Comparison of ENCODE assay signal across 8 mouse cellular contexts in the genomic region with DNA sequence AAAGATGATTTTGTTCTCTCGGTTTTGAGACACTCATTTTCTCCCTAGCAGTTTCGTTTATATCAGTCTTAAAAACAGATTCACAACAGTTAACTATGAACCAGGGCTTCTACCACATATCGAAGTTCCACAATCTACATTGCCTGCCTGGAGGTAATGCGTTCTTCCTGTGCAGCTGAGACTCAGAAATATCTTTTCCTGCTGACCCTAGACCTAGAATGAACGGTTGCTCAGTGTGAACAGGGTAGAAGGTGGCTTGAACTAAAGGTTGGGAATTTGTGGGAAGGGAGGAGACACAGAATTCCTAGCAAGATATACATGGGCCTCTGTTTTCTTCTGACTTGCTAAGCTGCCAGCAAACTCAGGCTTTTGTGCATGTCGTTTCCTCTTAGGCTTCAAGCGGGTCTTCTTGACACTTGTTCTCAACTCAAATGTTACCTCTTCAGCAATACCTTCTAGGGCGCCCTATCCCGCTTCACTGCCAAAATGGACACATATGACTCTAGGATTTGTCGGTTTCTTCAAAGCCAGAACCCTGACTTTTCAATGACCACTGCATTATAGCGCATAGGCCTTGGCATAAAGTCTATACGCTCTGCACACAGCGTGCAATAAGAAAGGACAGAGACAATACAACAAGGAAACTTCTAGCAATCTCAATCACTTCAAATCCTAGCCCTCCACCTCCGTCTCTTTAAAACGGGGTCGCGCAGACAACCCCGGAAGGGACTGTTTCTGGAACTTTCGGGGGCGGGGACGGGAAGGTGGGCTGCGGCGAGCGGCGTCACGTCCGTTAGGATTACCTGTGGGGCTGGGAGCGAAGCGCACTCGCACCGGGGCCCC. TPM values are rescaled to one million over a fixed set of nuclear protein-coding genes. Genes with fewer than 3 reads are reported as not detected.
DNase-seq lines count a peak whose midpoint lies in the region; ATAC-seq and TF ChIP-seq lines count a peak whose summit lies in the region.

No protein-coding gene starts in this region.

- 13% methylated on average over 31 of the region's 31 CpGs for WGBS in lung, embryonic 14.5 days
- 21% methylated on average over 31 of the region's 31 CpGs for WGBS in hindbrain, embryonic 11.5 days

- H3K9me3 ChIP-seq in lung, embryonic 14.5 days (ENCODE audit: low read depth, low read length): no peaks in the 10 kb centered on the region
- H3K9me3 ChIP-seq in hindbrain, embryonic 11.5 days (ENCODE audit: control insufficient read depth, low read length): no peaks in the 10 kb centered on the region

- H3K36me3 ChIP-seq in lung, embryonic 14.5 days (ENCODE audit: insufficient read depth): peaks cover 37% of the 10 kb centered on the region
- peaks cover 3% of the 10 kb centered on the region; the same call in 1 of the 2 replicates for H3K36me3 ChIP-seq in hindbrain, embryonic 11.5 days (ENCODE audit: control insufficient read depth, insufficient read depth, low read length)

- DNase-seq in lung, embryonic 14.5 days: no peak
- DNase-seq in lung, postnatal 36 days: no peak
- no peak for DNase-seq in hindbrain, embryonic 11.5 days (ENCODE audit: low spot score)
- DNase-seq in adrenal gland, postnatal 4 days (ENCODE audit: low spot score in 2 of 2): no peak
- no peak for DNase-seq in cerebellum, adult 8-10 months
- DNase-seq in frontal cortex, postnatal 14 days (ENCODE audit: low spot score in 2 of 2): no peak

- H3K4me3 ChIP-seq in lung, embryonic 14.5 days (ENCODE audit: low read depth, low read length): peak overlapping the region; percentile 100
- H3K4me3 ChIP-seq in bone marrow macrophage, adult 2 months (ENCODE audit: insufficient read depth, low read length): peak overlapping the region; percentile 99
- H3K4me3 ChIP-seq in hindbrain, embryonic 11.5 days (ENCODE audit: low read depth, low read length): peak overlapping the region; percentile 99

- no peak; the same call in 1 of the 2 replicates for ATAC-seq in lung, embryonic 14.5 days (ENCODE audit: insufficient read depth)
- ATAC-seq in hindbrain, embryonic 11.5 days (ENCODE audit: low FRiP score): no peak
- ATAC-seq in megakaryocyte-erythroid progenitor cell, adult 5-6 weeks (replicated peaks; ENCODE audit: low FRiP score, low TSS enrichment, poor library complexity, severe bottlenecking): peak; percentile 2; the same call in 1 of the 2 replicates

- peak overlapping the region; percentile 94 for H3K27ac ChIP-seq in lung, embryonic 14.5 days (ENCODE audit: low read depth)
- peak overlapping the region; percentile 80 for H3K27ac ChIP-seq in bone marrow macrophage, adult 2 months (ENCODE audit: insufficient read depth, low read depth, low read length)
- H3K27ac ChIP-seq in hindbrain, embryonic 11.5 days (ENCODE audit: low read depth, low read length): peak overlapping the region; percentile 91

- H3K9ac ChIP-seq in lung, embryonic 14.5 days: peak overlapping the region; percentile 93
- peak overlapping the region; percentile 97 for H3K9ac ChIP-seq in hindbrain, embryonic 11.5 days (ENCODE audit: low read depth, low read length)

- peak overlapping the region; percentile 91 for H3K4me2 ChIP-seq in lung, embryonic 14.5 days
- H3K4me2 ChIP-seq in hindbrain, embryonic 11.5 days (replicated peaks; ENCODE audit: low read depth, low read length): peak overlapping the region; percentile 80

- 0 out of 2 replicates have a peak, but pooled peaks cover 4% of the 10 kb centered on the region for H3K4me1 ChIP-seq in lung, embryonic 14.5 days (ENCODE audit: insufficient read depth)
- peaks cover 36% of the 10 kb centered on the region for H3K4me1 ChIP-seq in bone marrow macrophage, adult 2 months (ENCODE audit: control insufficient read depth, insufficient read depth, low read length)
- H3K4me1 ChIP-seq in hindbrain, embryonic 11.5 days (replicated peaks; ENCODE audit: control insufficient read depth, insufficient read depth, low read length): no peaks in the 10 kb centered on the region

- TF ChIP-seq CTCF in lung, embryonic 14.5 days (IDR thresholded peaks at IDR 0.05; ENCODE audit: low read depth): no peak
- no peak for TF ChIP-seq CTCF in bone marrow macrophage, adult 2 months (IDR thresholded peaks at IDR 0.05; ENCODE audit: low read depth, low read length)

- H3K27me3 ChIP-seq in lung, embryonic 14.5 days (ENCODE audit: insufficient read depth, low read length): no peaks in the 10 kb centered on the region
- H3K27me3 ChIP-seq in hindbrain, embryonic 11.5 days (ENCODE audit: control insufficient read depth, insufficient read depth, low read length): no peaks in the 10 kb centered on the region

- TF ChIP-seq POLR2A in bone marrow macrophage, adult 2 months (IDR thresholded peaks at IDR 0.05; ENCODE audit: borderline replicate concordance, low read depth, low read length): no peak

RNA-seq across cellular contexts. Expression of gene Ubfd1, which starts 0.7 kb away (rescaled TPM):
- 80.8 and 83.1 TPM in 2 replicates for polyA plus RNA-seq in lung, embryonic 14.5 days (2014; fragmentation: Nextera tagmentation; extraction: Ambion mirVana)
- 27.9 and 29.7 TPM in 2 replicates for polyA plus RNA-seq in bone marrow macrophage, adult 2 months (2012; ENCODE audit: insufficient read depth, insufficient read length, missing spikeins)
- 94.1 and 94.5 TPM in 2 replicates for polyA plus RNA-seq in hindbrain, embryonic 11.5 days (2014; fragmentation: Nextera tagmentation; extraction: Ambion mirVana)
- total RNA-seq in megakaryocyte-erythroid progenitor cell, adult 5-6 weeks (2014; fragmentation: Nextera tagmentation): 37.7 and 39.4 TPM in 2 replicates
- 30.4 and 44.2 TPM in 2 replicates for total RNA-seq in megakaryocyte-erythroid progenitor cell, adult 5-6 weeks (2017)
- total RNA-seq in adrenal gland, postnatal 4 days (2021): 10 to 100 TPM; 51.0 to 53.7 TPM

RNA-seq across cellular contexts. Expression of gene Ears2, which starts 0.7 kb away (rescaled TPM):
- polyA plus RNA-seq in lung, embryonic 14.5 days (2014; fragmentation: Nextera tagmentation; extraction: Ambion mirVana): 16.5 and 17.5 TPM in 2 replicates
- 1.5 and 2.1 TPM in 2 replicates for polyA plus RNA-seq in bone marrow macrophage, adult 2 months (2012; ENCODE audit: insufficient read depth, insufficient read length, missing spikeins)
- 14.5 TPM in 2 replicates for polyA plus RNA-seq in hindbrain, embryonic 11.5 days (2014; fragmentation: Nextera tagmentation; extraction: Ambion mirVana)
- 10.0 and 10.3 TPM in 2 replicates for total RNA-seq in megakaryocyte-erythroid progenitor cell, adult 5-6 weeks (2014; fragmentation: Nextera tagmentation)
- total RNA-seq in megakaryocyte-erythroid progenitor cell, adult 5-6 weeks (2017): 7.1 and 8.9 TPM in 2 replicates
- total RNA-seq in adrenal gland, postnatal 4 days (2021): 10 to 100 TPM; 20.5 to 20.8 TPM

RNA-seq across cellular contexts. Expression of gene Ndufab1, which starts 35.4 kb away (rescaled TPM):
- polyA plus RNA-seq in lung, embryonic 14.5 days (2014; fragmentation: Nextera tagmentation; extraction: Ambion mirVana): 620 and 633 TPM in 2 replicates
- 96.8 and 102 TPM in 2 replicates for polyA plus RNA-seq in bone marrow macrophage, adult 2 months (2012; ENCODE audit: insufficient read depth, insufficient read length, missing spikeins)
- 649 and 690 TPM in 2 replicates for polyA plus RNA-seq in hindbrain, embryonic 11.5 days (2014; fragmentation: Nextera tagmentation; extraction: Ambion mirVana)
- 337 and 365 TPM in 2 replicates for total RNA-seq in megakaryocyte-erythroid progenitor cell, adult 5-6 weeks (2014; fragmentation: Nextera tagmentation)
- 59.5 and 174 TPM in 2 replicates for total RNA-seq in megakaryocyte-erythroid progenitor cell, adult 5-6 weeks (2017)
- total RNA-seq in adrenal gland, postnatal 4 days (2021): 100 to 1,000 TPM; 367 to 408 TPM

RNA-seq across cellular contexts. Expression of gene Gga2, which starts 45.3 kb away (rescaled TPM):
- 73.2 and 76.8 TPM in 2 replicates for polyA plus RNA-seq in lung, embryonic 14.5 days (2014; fragmentation: Nextera tagmentation; extraction: Ambion mirVana)
- 28.4 and 30.2 TPM in 2 replicates for polyA plus RNA-seq in bone marrow macrophage, adult 2 months (2012; ENCODE audit: insufficient read depth, insufficient read length, missing spikeins)
- polyA plus RNA-seq in hindbrain, embryonic 11.5 days (2014; fragmentation: Nextera tagmentation; extraction: Ambion mirVana): 38.8 and 56.0 TPM in 2 replicates
- 39.0 and 40.3 TPM in 2 replicates for total RNA-seq in megakaryocyte-erythroid progenitor cell, adult 5-6 weeks (2014; fragmentation: Nextera tagmentation)
- total RNA-seq in megakaryocyte-erythroid progenitor cell, adult 5-6 weeks (2017): 22.4 and 23.8 TPM in 2 replicates
- 10 to 100 TPM; 34.2 to 43.2 TPM for total RNA-seq in adrenal gland, postnatal 4 days (2021)
